17 mouse cellular contexts compared by ENCODE assay signal in genomic region chr14:104457966-104458710, GRCm38 (mm10). TPM values are rescaled to one million over a fixed set of nuclear protein-coding genes. Genes with fewer than 3 reads are reported as not detected.
A peak's percentile ranks its signal among the peaks of the same experiment; 100 is the strongest.
DNase-seq lines count a peak whose midpoint lies in the region; ATAC-seq lines count a peak whose summit lies in the region.
"Had no signal": no experiment of that assay in that cellular context is flagged by ENCODE, and none has a peak within 500 bp of the region (broad histone marks: within the 10 kb centered on the region; RNA-seq: fewer than 3 reads in every experiment).

No protein-coding gene starts in this region.

- no peak for ATAC-seq in hindbrain, embryonic 12.5 days (ENCODE audit: low FRiP score)
- ATAC-seq in midbrain, embryonic 12.5 days (ENCODE audit: low FRiP score, low read depth): no peak
- no peak for ATAC-seq in neural tube, embryonic 14.5 days (ENCODE audit: low read depth)
- ATAC-seq in erythroid progenitor cell, adult 5-6 weeks (replicated peaks; ENCODE audit: low FRiP score, poor library complexity, severe bottlenecking): no peak
- ATAC-seq: forebrain, embryonic 13.5 days; Patski had no signal

- H3K4me2 ChIP-seq in hindbrain, embryonic 12.5 days (replicated peaks): peak overlapping the region; percentile 54; the same call in 1 of the 2 replicates
- peak overlapping the region; percentile 30 for H3K4me2 ChIP-seq in midbrain, embryonic 12.5 days (replicated peaks)
- H3K4me2 ChIP-seq in neural tube, embryonic 14.5 days (ENCODE audit: low read depth, low read length): peak overlapping the region; percentile 46; the same call in 1 of the 2 replicates
- H3K4me2 ChIP-seq: forebrain, embryonic 13.5 days; liver, embryonic 11.5 days had no signal

- peaks cover 38% of the 10 kb centered on the region for H3K27me3 ChIP-seq in hindbrain, embryonic 12.5 days
- H3K27me3 ChIP-seq in midbrain, embryonic 12.5 days: peaks cover 58% of the 10 kb centered on the region
- H3K27me3 ChIP-seq in neural tube, embryonic 14.5 days (ENCODE audit: control insufficient read depth, insufficient read depth, low read length): peaks cover 22% of the 10 kb centered on the region

- no peaks in the 10 kb centered on the region for H3K36me3 ChIP-seq in hindbrain, embryonic 12.5 days
- H3K36me3 ChIP-seq in midbrain, embryonic 12.5 days: no peaks in the 10 kb centered on the region
- no peaks in the 10 kb centered on the region for H3K36me3 ChIP-seq in neural tube, embryonic 14.5 days (ENCODE audit: control insufficient read depth, insufficient read depth, low read length)

- H3K27ac ChIP-seq in hindbrain, embryonic 12.5 days: 0 out of 2 replicates have a peak overlapping the region, but pooled peaks have one; percentile 7
- peak overlapping the region; percentile 63 for H3K27ac ChIP-seq in midbrain, embryonic 12.5 days (replicated peaks)
- H3K27ac ChIP-seq in neural tube, embryonic 14.5 days (ENCODE audit: low read depth, low read length): peak overlapping the region; percentile 45
- H3K27ac ChIP-seq: forebrain, embryonic 13.5 days had no signal

- WGBS in hindbrain, embryonic 12.5 days: 1% methylated on average over 20 of the region's 20 CpGs
- WGBS in midbrain, embryonic 12.5 days: under 1% methylated on average over 20 of the region's 20 CpGs
- 1% methylated on average over 20 of the region's 20 CpGs for WGBS in neural tube, embryonic 14.5 days

- peak; percentile 21 to 32 for DNase-seq in cerebellum, postnatal 10 days
- no peak for DNase-seq in cerebellum, adult 18-20 months
- no peak for DNase-seq in urinary bladder, postnatal 14 days (ENCODE audit: low spot score)
- DNase-seq in right cerebral cortex, postnatal 14 days: no peak
- DNase-seq: cerebellum, adult 9-11 months; gastrocnemius, postnatal 10 days; kidney, adult 9 months; right cerebral cortex, postnatal 4 days; thymus, adult 2 months had no signal

- peaks cover 10% of the 10 kb centered on the region for H3K4me1 ChIP-seq in hindbrain, embryonic 12.5 days
- peaks cover 11% of the 10 kb centered on the region for H3K4me1 ChIP-seq in midbrain, embryonic 12.5 days
- 0 out of 2 replicates have a peak, but pooled peaks cover 6% of the 10 kb centered on the region for H3K4me1 ChIP-seq in neural tube, embryonic 14.5 days (ENCODE audit: control insufficient read depth, insufficient read depth, low read length)

- no peaks in the 10 kb centered on the region for H3K9me3 ChIP-seq in hindbrain, embryonic 12.5 days (replicated peaks)
- no peaks in the 10 kb centered on the region for H3K9me3 ChIP-seq in midbrain, embryonic 12.5 days
- no peaks in the 10 kb centered on the region for H3K9me3 ChIP-seq in neural tube, embryonic 14.5 days (ENCODE audit: control insufficient read depth, low read length)
- H3K9me3 ChIP-seq: forebrain, embryonic 13.5 days had no signal

- no peak overlapping the region for H3K9ac ChIP-seq in hindbrain, embryonic 12.5 days
- 0 out of 2 replicates have a peak overlapping the region, but pooled peaks have one; percentile 4 for H3K9ac ChIP-seq in midbrain, embryonic 12.5 days (replicated peaks)
- H3K9ac ChIP-seq in neural tube, embryonic 14.5 days (replicated peaks; ENCODE audit: low read depth, low read length): no peak overlapping the region
- H3K9ac ChIP-seq: forebrain, embryonic 13.5 days had no signal

- peak overlapping the region; percentile 1; the same call in 1 of the 2 replicates for H3K4me3 ChIP-seq in hindbrain, embryonic 12.5 days
- H3K4me3 ChIP-seq in midbrain, embryonic 12.5 days: peak overlapping the region; percentile 27
- peak overlapping the region; percentile 13; the same call in 1 of the 2 replicates for H3K4me3 ChIP-seq in neural tube, embryonic 14.5 days (ENCODE audit: low read depth, low read length)
- H3K4me3 ChIP-seq: forebrain, embryonic 13.5 days had no signal

RNA-seq across cellular contexts. Expression of gene Pou4f1, which starts 9.7 kb away (rescaled TPM):
- polyA plus RNA-seq in hindbrain, embryonic 12.5 days (2016; fragmentation: Nextera tagmentation; extraction: Ambion mirVana): 53.0 and 67.1 TPM in 2 replicates
- polyA plus RNA-seq in midbrain, embryonic 12.5 days (2016; fragmentation: Nextera tagmentation; extraction: Ambion mirVana): 99.6 and 113 TPM in 2 replicates
- 84.2 and 87.9 TPM in 2 replicates for polyA plus RNA-seq in neural tube, embryonic 14.5 days (2014; fragmentation: Nextera tagmentation; extraction: Ambion mirVana)
- total RNA-seq in erythroid progenitor cell, adult 5-6 weeks (2015; ENCODE audit: low replicate concordance): not detected in 2 replicates
- total RNA-seq in erythroid progenitor cell, adult 5-6 weeks (2017; ENCODE audit: low replicate concordance): not detected in 2 replicates
- total RNA-seq: heart, postnatal 25 days had no signal

Comparison
In these comparisons a context has a peak if more than half of its experiments do, and no peak if none do; other contexts are left out.
1. DNase-seq: peak in cerebellum, postnatal 10 days (2 of 2); none in cerebellum, adult 18-20 months (0 of 2), urinary bladder, postnatal 14 days (single experiment) and right cerebral cortex, postnatal 14 days (single experiment).
2. H3K27ac ChIP-seq: peak in every context shown above with its lines; median percentile 63 in midbrain, embryonic 12.5 days; 45 in neural tube, embryonic 14.5 days; 7 in hindbrain, embryonic 12.5 days.
3. Peak in every context shown above with its lines, with median percentiles within 50 percentile points of each other: H3K4me2 ChIP-seq and H3K4me3 ChIP-seq.